Mouse (Mus musculus): Measurements from ENCODE around the gene Srsf4.

Srsf4 gene

GRCm38 (mm10) chr4:131874169-131874536, 736 bp downstream of the Srsf4 start:
- no peak for DNase-seq (ENCODE audit: low spot score)

GRCm38 (mm10) chr4:131874567-131874966, 1.1 kb downstream of the Srsf4 start:
- DNase-seq (ENCODE audit: low spot score), result no peak

GRCm38 (mm10) chr4:131875242-131875641, 1.8 kb downstream of the Srsf4 start:
- no peak for DNase-seq (ENCODE audit: low spot score)

- no peak for DNase-seq (ENCODE audit: low spot score)
Observed at GRCm38 (mm10) chr4:131876836-131877235, 3.4 kb downstream of the Srsf4 start.

GRCm38 (mm10) chr4:131879692-131880091, 6.3 kb downstream of the Srsf4 start:
- no peak for DNase-seq (ENCODE audit: low spot score)

GRCm38 (mm10) chr4:131881306-131881705, 7.9 kb downstream of the Srsf4 start:
- no peak for DNase-seq (ENCODE audit: low spot score)

GRCm38 (mm10) chr4:131883571-131883970, 10.2 kb downstream of the Srsf4 start:
- no peak for DNase-seq (ENCODE audit: low spot score)

- DNase-seq (ENCODE audit: low spot score), result no peak
Observed at GRCm38 (mm10) chr4:131885376-131885775, 12.0 kb downstream of the Srsf4 start.

- DNase-seq (ENCODE audit: low spot score), result no peak
Observed at GRCm38 (mm10) chr4:131888564-131888963, 15.1 kb downstream of the Srsf4 start.

- no peak for DNase-seq (ENCODE audit: low spot score)
Observed at GRCm38 (mm10) chr4:131890692-131891091, 17.3 kb downstream of the Srsf4 start.

GRCm38 (mm10) chr4:131897109-131897508, 23.7 kb downstream of the Srsf4 start:
- DNase-seq (ENCODE audit: low spot score), result no peak

- DNase-seq (ENCODE audit: low spot score), result no peak
Observed at GRCm38 (mm10) chr4:131897787-131898186, 24.4 kb downstream of the Srsf4 start.

GRCm38 (mm10) chr4:131898503-131899179, 25.2 kb downstream of the Srsf4 start:
- no peak for DNase-seq (ENCODE audit: low spot score)

GRCm38 (mm10) chr4:131899180-131899554, 25.8 kb downstream of the Srsf4 start:
- DNase-seq (ENCODE audit: low spot score), result no peak

GRCm38 (mm10) chr4:131901090-131901489, 27.7 kb downstream of the Srsf4 start:
- no peak for DNase-seq (ENCODE audit: low spot score)

GRCm38 (mm10) chr4:131904478-131904877, 31.1 kb downstream of the Srsf4 start:
- no peak for DNase-seq (ENCODE audit: low spot score)

- DNase-seq (ENCODE audit: low spot score), result no peak
Observed at GRCm38 (mm10) chr4:131906423-131906822, 33.0 kb downstream of the Srsf4 start.

- no peak for DNase-seq (ENCODE audit: low spot score)
Observed at GRCm38 (mm10) chr4:131907912-131908311, 34.5 kb downstream of the Srsf4 start.

- DNase-seq (ENCODE audit: low spot score), result no peak
Observed at GRCm38 (mm10) chr4:131910237-131910994, 37.0 kb downstream of the Srsf4 start.

- no peak for DNase-seq (ENCODE audit: low spot score)
Observed at GRCm38 (mm10) chr4:131911521-131911920, 38.1 kb downstream of the Srsf4 start.

- no peak for DNase-seq (ENCODE audit: low spot score)
Observed at GRCm38 (mm10) chr4:131913526-131913925, 40.1 kb downstream of the Srsf4 start.

GRCm38 (mm10) chr4:131914046-131914643, 40.7 kb downstream of the Srsf4 start:
- DNase-seq (ENCODE audit: low spot score), result no peak

- no peak for DNase-seq (ENCODE audit: low spot score)
Observed at GRCm38 (mm10) chr4:131914891-131915469, 41.6 kb downstream of the Srsf4 start.

Data from ovary, adult 18-20 months (tissue).